Mouse (Mus musculus): ENCODE measurements at regions not wholly inside any gene's neighbourhood (a gene's known extent, or its start where the extent isn't known, plus 50 kb on each side); places are given as distances from the start of the nearest gene placed in this dataset.
"Not testable (repeated sequence)": the region's sequence is repeated elsewhere in the genome, so short reads cannot be mapped to it uniquely, and the experiment has no call there.

GRCm38 (mm10) chr1:4570730-4571129 lies 237.0 kb upstream of the Gm37988 start:
- DNase-seq: no peak

- peak; percentile 79 for DNase-seq
These were observed 236.1 kb upstream of the Gm37988 start for GRCm38 (mm10) chr1:4571299-4572202.

- DNase-seq: no peak
These were observed 235.4 kb upstream of the Gm37988 start for GRCm38 (mm10) chr1:4572311-4572710.

- DNase-seq: no peak
These were observed 233.6 kb upstream of the Gm37988 start for GRCm38 (mm10) chr1:4574101-4574500.

- DNase-seq: no peak
These were observed 230.7 kb upstream of the Gm37988 start for GRCm38 (mm10) chr1:4576957-4577356.

- DNase-seq: no peak
These were observed 225.2 kb upstream of the Gm37988 start for GRCm38 (mm10) chr1:4582534-4582933.

GRCm38 (mm10) chr1:4597856-4598255 lies 209.8 kb upstream of the Gm37988 start:
- no peak for DNase-seq

- no peak for DNase-seq
These were observed 209.3 kb upstream of the Gm37988 start for GRCm38 (mm10) chr1:4598425-4598824.

- no peak for DNase-seq
These were observed 205.3 kb upstream of the Gm37988 start for GRCm38 (mm10) chr1:4602386-4602785.

- no peak for DNase-seq
These were observed 198.9 kb upstream of the Gm37988 start for GRCm38 (mm10) chr1:4608824-4609223.

GRCm38 (mm10) chr1:4613305-4613704 lies 194.4 kb upstream of the Gm37988 start:
- DNase-seq: no peak

GRCm38 (mm10) chr1:4615286-4615685 lies 192.4 kb upstream of the Gm37988 start:
- no peak for DNase-seq

- no peak for DNase-seq
These were observed 190.2 kb upstream of the Gm37988 start for GRCm38 (mm10) chr1:4617479-4617878.

- DNase-seq: no peak
These were observed 185.3 kb upstream of the Gm37988 start for GRCm38 (mm10) chr1:4622408-4622807.

- no peak for DNase-seq
These were observed 184.4 kb upstream of the Gm37988 start for GRCm38 (mm10) chr1:4623268-4623667.

- DNase-seq: peak; percentile 21
These were observed 153.8 kb upstream of the Gm37988 start for GRCm38 (mm10) chr1:4653937-4654336.

GRCm38 (mm10) chr1:4655252-4655651 lies 152.4 kb upstream of the Gm37988 start:
- no peak for DNase-seq

GRCm38 (mm10) chr1:4656883-4657282 lies 150.8 kb upstream of the Gm37988 start:
- DNase-seq: no peak

GRCm38 (mm10) chr1:4660081-4660480 lies 147.6 kb upstream of the Gm37988 start:
- DNase-seq: not testable (repeated sequence)

GRCm38 (mm10) chr1:4660616-4661015 lies 147.1 kb upstream of the Gm37988 start:
- DNase-seq: not testable (repeated sequence)

- no peak for DNase-seq
These were observed 145.9 kb upstream of the Gm37988 start for GRCm38 (mm10) chr1:4661761-4662160.

- DNase-seq: no peak
These were observed 138.0 kb upstream of the Gm37988 start for GRCm38 (mm10) chr1:4669732-4670131.

- DNase-seq: no peak
These were observed 136.3 kb upstream of the Gm37988 start for GRCm38 (mm10) chr1:4671237-4672019.

All from gastrocnemius, postnatal 25 days (tissue).